Mouse (Mus musculus) olfactory bulb, adult 2 months (tissue): ENCODE results near the gene Mtch1.

ENCODE experiments used
- CTCF ChIP-seq: fragments of 200-500 bp; IDR thresholded peaks from 2 replicates; pipeline ENCODE4 v1.5.1; 2012; ENCODE audit warnings: low read depth, mild to moderate bottlenecking, low read length, moderate library complexity; ENCODE audit not compliant: insufficient read depth
- POLR2A ChIP-seq: fragments of 200-500 bp; IDR thresholded peaks from 2 replicates; pipeline ENCODE4 v1.6.1; 2012; ENCODE audit warnings: mild to moderate bottlenecking, low read depth, low read length, moderate library complexity; ENCODE audit not compliant: insufficient read depth

DNA sequence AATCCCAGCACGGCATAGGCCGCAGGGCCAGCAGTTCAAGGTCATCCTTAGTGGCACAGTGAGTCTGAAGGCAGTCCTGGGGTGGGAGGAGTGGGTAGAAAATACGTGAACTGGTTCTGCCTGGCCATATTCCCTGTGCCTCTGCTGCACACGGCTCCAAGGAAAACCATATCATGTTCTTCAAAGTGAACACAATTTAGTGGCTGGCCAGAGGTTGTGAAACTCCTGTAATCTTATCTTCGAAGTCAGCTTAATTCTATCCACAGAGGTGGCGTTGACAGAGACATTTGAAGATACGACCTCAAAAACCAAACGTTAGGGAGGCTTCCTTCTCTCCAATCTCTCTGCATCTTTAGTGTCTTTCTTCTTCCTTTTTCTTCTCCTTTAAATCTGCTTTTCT is 43.5 kb upstream of the Mtch1 start:
- TF ChIP-seq CTCF (no peak), POLR2A (no peak)
